Mouse (Mus musculus) kidney, embryonic 15.5 days (tissue): ENCODE results near the gene Dcdc2b. TPM values are rescaled to one million over a fixed set of nuclear protein-coding genes. Genes with fewer than 3 reads are reported as not detected.

Experiments
- ATAC-seq: fragments of 200-750 bp; cut with Nextera tagmentation; replicated peaks from 2 replicates; pipeline ENCODE4 v1.8.0; 2017; ENCODE audit warnings: moderate TSS enrichment; ENCODE audit not compliant: low FRiP score
- H3K27ac ChIP-seq: fragments of 300-500 bp; sonication (generic); 2 replicates; pipeline ENCODE4 v1.5.1; 2015; ENCODE audit warnings: mild to moderate bottlenecking, inconsistent platforms
- H3K27me3 ChIP-seq: fragments of 300-500 bp; sonication (generic); 2 replicates; pipeline ENCODE4 v1.6.1; 2015; ENCODE audit warnings: inconsistent platforms
- H3K36me3 ChIP-seq: fragments of 300-500 bp; sonication (generic); 2 replicates; pipeline ENCODE4 v1.6.1; 2015; ENCODE audit warnings: inconsistent platforms
- H3K4me1 ChIP-seq: fragments of 300-500 bp; sonication (generic); 2 replicates; pipeline ENCODE4 v1.6.1; 2015; ENCODE audit warnings: inconsistent platforms
- H3K4me2 ChIP-seq: fragments of 300-500 bp; sonication (generic); 2 replicates; pipeline ENCODE4 v1.6.1; 2015; ENCODE audit warnings: moderate library complexity, mild to moderate bottlenecking, inconsistent platforms
- H3K4me3 ChIP-seq: fragments of 300-500 bp; sonication (generic); replicated peaks from 2 replicates; pipeline ENCODE4 v1.5.1; 2015; ENCODE audit warnings: mild to moderate bottlenecking, inconsistent platforms
- H3K9ac ChIP-seq: fragments of 300-500 bp; sonication (generic); 2 replicates; pipeline ENCODE4 v1.6.1; 2015; ENCODE audit warnings: mild to moderate bottlenecking, inconsistent platforms
- H3K9me3 ChIP-seq: fragments of 300-500 bp; sonication (generic); replicated peaks from 2 replicates; pipeline ENCODE4 v1.6.1; 2016; ENCODE audit warnings: inconsistent platforms
- WGBS: fragments of 180-500 bp; shearing (Covaris S2); methylation state at CpG from one replicate; pipeline ENCODE4 v1.1.7; 2015; ENCODE audit warnings: mixed read lengths; 5-methylcytosine and 5-hydroxymethylcytosine counted together
- polyA plus RNA-seq: library from polyadenylated mRNA; unstranded; fragments of >200 nt; fragmentation: Nextera tagmentation; extraction: Ambion mirVana; gene quantifications from 2 replicates; pipeline ENCODE4 v1.2.1, GENCODE M21; 2015

Gene Dcdc2b
- polyA plus RNA-seq, 1 experiment from 2014 or later, result 2.4 TPM

DNA sequence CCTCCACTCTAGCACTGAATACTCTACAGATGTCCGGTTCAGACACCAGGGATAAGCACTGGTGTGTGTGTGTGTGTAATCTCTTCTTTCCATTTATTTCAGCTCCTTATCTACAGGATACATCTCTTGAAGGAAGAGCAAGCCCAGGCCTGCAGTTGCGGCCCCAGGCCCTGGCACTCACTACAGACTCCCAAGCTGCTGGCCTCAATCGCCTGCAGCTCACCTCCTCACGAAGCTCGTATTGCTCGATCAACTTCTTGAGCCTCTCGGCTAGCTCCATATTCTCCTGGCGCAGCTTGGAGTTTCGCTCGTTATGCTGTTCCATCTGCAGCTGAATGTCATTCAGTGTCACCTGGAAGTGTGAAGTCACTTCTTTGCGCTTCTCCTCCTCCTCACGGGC is 17.8 kb upstream of the Dcdc2b start:
- no peaks in the 10 kb centered on the region for H3K9me3 ChIP-seq
- H3K4me1 ChIP-seq, result peaks cover 5% of the 10 kb centered on the region; the same call in 1 of the 2 replicates
- H3K4me3 ChIP-seq, result no peak overlapping the region
- no peak overlapping the region for H3K4me2 ChIP-seq
- 89% methylated on average over 12 of the region's 12 CpGs for WGBS
- no peak overlapping the region for H3K27ac ChIP-seq
- peaks cover 100% of the 10 kb centered on the region for H3K36me3 ChIP-seq
- no peaks in the 10 kb centered on the region for H3K27me3 ChIP-seq
- no peak overlapping the region for H3K9ac ChIP-seq
- no peak for ATAC-seq

DNA sequence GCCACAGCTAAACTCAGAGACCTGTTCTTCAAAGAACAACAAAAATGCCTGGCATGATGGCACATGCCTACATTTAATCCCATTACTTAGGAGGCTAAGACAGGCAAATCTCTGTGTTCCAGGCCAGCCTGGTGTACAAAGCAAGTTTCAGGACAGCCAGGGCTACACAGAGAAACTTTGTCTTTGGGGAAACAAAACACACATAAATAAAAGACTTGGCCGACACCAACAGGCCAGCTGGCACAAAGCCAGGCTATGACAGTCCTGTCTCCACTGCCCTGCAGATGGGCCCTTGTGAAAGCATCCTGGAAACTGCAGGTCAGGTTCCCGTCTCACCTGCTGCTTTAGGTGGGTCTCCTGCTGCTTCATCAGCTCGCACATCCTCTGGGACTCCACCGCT is 16.9 kb upstream of the Dcdc2b start:
- Histone ChIP-seq H3K9me3 (no peaks in the 10 kb centered on the region), H3K4me3 (no peak overlapping the region), H3K27ac (no peak overlapping the region), H3K4me2 (no peak overlapping the region), H3K4me1 (peaks cover 9% of the 10 kb centered on the region; the same call in 1 of the 2 replicates), H3K27me3 (no peaks in the 10 kb centered on the region), H3K9ac (no peak overlapping the region), H3K36me3 (peaks cover 99% of the 10 kb centered on the region)
- 72% methylated on average over 4 of the region's 4 CpGs for WGBS
- no peak for ATAC-seq

DNA sequence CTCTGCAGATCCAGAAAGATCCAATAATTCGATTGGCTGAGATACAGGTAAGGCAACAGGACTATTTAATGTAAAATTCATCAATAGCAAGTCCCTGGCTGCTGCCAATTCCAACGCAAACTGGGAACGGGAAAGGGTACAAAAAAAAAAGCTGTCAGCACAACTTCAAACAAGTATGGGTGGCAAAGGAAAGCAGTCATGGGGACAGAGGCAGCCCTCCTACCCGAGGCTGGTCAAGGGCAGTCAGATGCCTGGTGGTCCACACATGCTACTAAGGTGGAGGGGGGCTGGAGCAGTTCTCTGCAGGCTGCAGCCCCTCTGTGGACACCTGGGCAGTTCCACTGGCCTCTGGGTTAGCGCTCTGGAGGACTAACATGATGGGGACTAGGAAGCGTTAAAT is 12.0 kb upstream of the Dcdc2b start:
- Histone ChIP-seq H3K27me3 (no peaks in the 10 kb centered on the region), H3K27ac (no peak overlapping the region), H3K4me1 (peaks cover 32% of the 10 kb centered on the region), H3K9me3 (no peaks in the 10 kb centered on the region), H3K9ac (no peak overlapping the region), H3K36me3 (peaks cover 56% of the 10 kb centered on the region), H3K4me3 (no peak overlapping the region), H3K4me2 (no peak overlapping the region)
- no peak for ATAC-seq
- WGBS, result 77% methylated on average over 6 of the region's 6 CpGs

DNA sequence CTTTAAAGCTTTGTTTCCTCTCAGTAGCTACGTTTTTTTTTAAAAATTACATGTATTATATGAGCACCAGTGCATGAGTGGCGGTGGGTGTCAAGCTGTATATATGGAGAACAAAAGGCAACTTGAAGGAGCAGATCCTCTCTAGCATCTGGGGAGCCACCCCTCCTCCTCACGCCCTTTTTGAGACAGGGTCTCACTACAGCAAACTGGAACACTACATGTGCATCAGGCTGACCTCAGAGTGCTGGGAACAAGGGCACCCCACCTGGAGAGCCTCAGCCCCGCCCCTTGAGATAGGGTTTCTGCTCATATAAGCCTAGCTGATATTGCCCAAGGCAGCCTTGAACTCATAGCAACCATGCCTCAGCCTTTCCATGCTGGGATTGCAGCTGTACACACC is 11.4 kb upstream of the Dcdc2b start:
- Histone ChIP-seq H3K9me3 (no peaks in the 10 kb centered on the region), H3K4me2 (peak overlapping the region; percentile 81), H3K4me3 (no peak overlapping the region), H3K27ac (peak overlapping the region; percentile 93), H3K27me3 (no peaks in the 10 kb centered on the region), H3K36me3 (peaks cover 51% of the 10 kb centered on the region), H3K4me1 (peaks cover 35% of the 10 kb centered on the region), H3K9ac (no peak overlapping the region)
- WGBS, result 47% methylated on average over 4 of the region's 4 CpGs
- no peak for ATAC-seq

DNA sequence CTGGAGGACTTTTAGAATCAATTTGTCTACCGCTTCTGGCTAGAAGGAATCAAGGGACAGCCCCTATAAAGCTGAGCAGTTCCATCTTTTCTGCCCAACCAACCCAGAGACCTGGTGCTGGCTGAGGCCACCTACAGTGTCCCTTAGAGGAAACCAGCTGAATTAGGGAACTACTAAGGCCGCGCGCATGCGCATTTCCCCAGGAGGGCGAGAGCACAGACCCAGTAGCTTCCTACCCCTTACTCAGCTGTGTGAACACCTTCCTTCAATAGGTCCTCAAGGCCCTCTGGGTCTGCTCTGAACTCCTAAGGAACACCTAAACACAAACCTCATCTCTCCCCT is 10.9 kb upstream of the Dcdc2b start:
- no peaks in the 10 kb centered on the region for H3K9me3 ChIP-seq
- peak overlapping the region; percentile 54 for H3K9ac ChIP-seq
- peaks cover 35% of the 10 kb centered on the region for H3K4me1 ChIP-seq
- H3K36me3 ChIP-seq, result peaks cover 46% of the 10 kb centered on the region
- H3K27ac ChIP-seq, result peak overlapping the region; percentile 93
- WGBS, result 0% methylated on average over 6 of the region's 6 CpGs
- no peaks in the 10 kb centered on the region for H3K27me3 ChIP-seq
- ATAC-seq, result peak; percentile 20; the same call in 1 of the 2 replicates
- H3K4me3 ChIP-seq, result peak overlapping the region; percentile 73
- peak overlapping the region; percentile 81 for H3K4me2 ChIP-seq

DNA sequence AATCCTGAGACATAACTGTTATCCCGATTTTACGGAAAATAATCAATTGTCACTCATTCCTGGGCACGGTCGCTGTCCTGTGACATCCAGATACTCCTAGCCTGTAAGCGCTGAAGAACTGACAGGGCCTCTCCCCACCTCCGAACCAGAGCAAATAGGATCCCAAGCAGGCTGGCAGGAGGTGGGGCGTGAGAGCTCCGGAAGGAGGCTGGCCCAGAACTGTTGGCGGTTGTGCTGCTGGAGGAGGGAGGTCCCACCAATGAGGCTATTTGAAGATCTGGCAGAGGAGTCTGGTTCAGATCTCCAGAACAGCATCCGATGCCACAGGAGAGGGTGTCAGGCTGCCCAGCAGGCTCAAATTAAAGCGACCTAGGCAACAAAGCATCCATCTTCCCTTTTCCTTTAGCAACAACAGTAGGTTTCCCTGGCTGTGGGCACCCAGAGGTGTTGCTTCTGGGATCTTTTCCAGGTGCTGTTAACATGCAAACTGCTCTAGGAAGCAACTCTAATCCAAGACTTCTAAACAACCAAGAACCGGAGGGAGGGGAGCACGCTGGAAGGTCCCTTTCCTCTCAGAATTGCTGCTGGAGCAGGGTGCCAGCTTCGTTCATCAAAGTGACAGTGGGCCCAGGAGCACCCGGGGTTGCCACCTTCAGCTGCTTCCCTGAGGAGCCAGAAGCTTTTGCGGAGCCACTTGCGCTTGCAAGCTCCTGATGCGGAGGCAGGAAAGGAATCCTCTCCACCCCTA is 10.4 kb upstream of the Dcdc2b start:
- H3K4me2 ChIP-seq, result peak overlapping the region; percentile 81
- peak; percentile 92 for ATAC-seq
- H3K27ac ChIP-seq, result peak overlapping the region; percentile 93
- peaks cover 40% of the 10 kb centered on the region for H3K36me3 ChIP-seq
- H3K9me3 ChIP-seq, result no peaks in the 10 kb centered on the region
- peak overlapping the region; percentile 76 for H3K9ac ChIP-seq
- no peaks in the 10 kb centered on the region for H3K27me3 ChIP-seq
- peaks cover 35% of the 10 kb centered on the region for H3K4me1 ChIP-seq
- H3K4me3 ChIP-seq, result peak overlapping the region; percentile 73
- WGBS, result under 1% methylated on average over 18 of the region's 18 CpGs

DNA sequence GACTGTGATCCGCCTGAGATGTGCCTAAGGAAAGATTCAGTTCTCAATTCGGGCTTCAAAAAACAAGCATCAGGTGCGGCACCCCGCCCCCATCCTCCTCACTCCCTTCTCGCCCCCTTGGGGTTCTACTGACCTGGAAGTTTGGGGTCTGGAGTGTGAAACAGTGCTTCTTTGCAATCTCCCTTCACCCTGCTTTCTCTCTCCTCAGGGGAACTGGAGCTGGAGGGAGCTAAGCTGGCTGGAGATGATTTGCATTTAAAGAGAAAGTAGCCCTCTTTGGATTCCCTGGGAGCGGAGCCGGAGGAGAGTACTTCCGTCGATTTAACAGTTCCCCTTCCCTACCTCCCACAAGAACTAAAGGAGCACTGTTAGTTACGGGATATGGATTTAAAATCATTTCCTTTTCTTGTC is 9.6 kb upstream of the Dcdc2b start, which contains the start of gene Ccdc28b:
Ccdc28b (minus strand) TSS at position 267 of the 411 bp plus-strand sequence.
- Histone ChIP-seq H3K27ac (peak within 1 kb of the TSS; percentile 93), H3K4me1 (peaks cover 39% of the 10 kb centered on the region), H3K36me3 (peaks cover 33% of the 10 kb centered on the region), H3K4me3 (peak within 1 kb of the TSS; percentile 73), H3K9ac (peak within 1 kb of the TSS; percentile 76), H3K27me3 (no peaks in the 10 kb centered on the region), H3K4me2 (peak within 1 kb of the TSS; percentile 81), H3K9me3 (no peaks in the 10 kb centered on the region)
- ATAC-seq, result peak; percentile 9; the same call in 1 of the 2 replicates
- 0% methylated on average over 10 of the region's 10 CpGs for WGBS

DNA sequence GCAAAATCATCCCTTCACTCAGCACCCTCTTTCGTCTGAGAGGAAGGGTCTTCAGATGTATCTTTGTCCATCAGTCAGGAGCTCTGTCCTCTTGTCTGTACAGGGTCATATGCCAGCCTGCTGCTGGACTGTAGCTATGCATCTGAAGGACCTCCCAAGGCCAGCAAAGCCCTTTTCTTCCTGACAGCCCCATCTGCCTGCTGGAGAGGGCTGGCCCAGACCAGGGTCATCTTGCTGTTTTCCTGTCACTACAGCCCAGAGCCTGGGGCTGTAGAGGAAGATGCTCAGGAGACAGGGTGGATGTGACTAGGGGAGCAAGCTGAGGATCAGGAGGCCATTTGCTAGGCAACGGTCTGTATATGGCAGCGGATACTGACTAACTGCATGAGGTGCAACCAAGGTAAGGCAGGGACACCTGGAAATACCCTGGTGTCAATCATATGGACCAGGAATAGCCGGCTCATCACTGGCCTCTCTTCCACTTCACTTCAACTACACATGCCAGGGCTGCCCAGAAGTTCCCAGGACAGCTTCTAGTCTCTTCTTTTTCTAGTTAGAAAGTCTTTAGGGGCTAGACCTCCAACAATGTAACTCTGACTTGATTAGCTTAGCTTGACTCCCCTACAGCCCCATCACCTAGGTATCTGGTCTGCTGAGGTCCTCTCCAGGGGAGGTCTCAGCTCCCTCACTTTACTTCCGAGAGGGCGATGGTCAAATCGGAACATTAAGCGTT is 8.9 kb upstream of the Dcdc2b start:
- peak overlapping the region; percentile 76 for H3K9ac ChIP-seq
- H3K27ac ChIP-seq, result peak overlapping the region; percentile 93
- H3K27me3 ChIP-seq, result no peaks in the 10 kb centered on the region
- H3K36me3 ChIP-seq, result peaks cover 26% of the 10 kb centered on the region
- peaks cover 46% of the 10 kb centered on the region for H3K4me1 ChIP-seq
- 19% methylated on average over 8 of the region's 8 CpGs for WGBS
- ATAC-seq, result no peak
- H3K9me3 ChIP-seq, result no peaks in the 10 kb centered on the region
- H3K4me2 ChIP-seq, result peak overlapping the region; percentile 81
- H3K4me3 ChIP-seq, result peak overlapping the region; percentile 73

DNA sequence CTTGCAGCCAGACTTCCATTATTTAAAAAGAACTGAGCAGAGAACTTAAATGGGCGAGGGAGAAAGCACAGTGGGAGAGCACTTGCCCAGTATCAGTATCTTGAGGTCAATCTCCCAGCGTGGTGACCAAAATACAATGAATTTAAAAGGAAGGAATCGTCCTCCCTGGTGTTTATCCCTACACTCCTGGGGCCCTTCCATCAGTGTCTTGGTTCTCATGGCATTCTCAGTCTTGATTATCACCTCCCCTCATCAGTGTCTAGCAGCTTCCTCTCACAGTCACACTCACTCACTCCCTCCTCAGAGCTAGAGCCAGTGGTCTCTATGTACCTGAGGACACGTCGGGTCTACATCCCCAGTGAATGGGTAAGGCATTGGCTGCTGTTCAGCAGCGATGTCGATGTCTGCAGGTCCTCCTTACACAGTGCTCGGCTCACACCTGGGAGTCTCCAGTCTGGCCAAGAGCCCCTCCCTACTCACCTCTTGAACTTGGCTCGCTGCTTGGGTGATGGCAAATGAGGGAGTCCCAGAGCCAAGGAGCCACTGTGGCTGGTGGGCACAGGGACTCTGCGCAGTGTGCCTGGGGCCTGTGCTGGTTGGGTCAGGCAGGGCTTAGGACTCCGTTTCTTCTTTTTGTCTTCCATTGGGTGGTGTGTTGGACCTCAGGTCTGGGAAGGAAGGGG is 8.2 kb upstream of the Dcdc2b start:
- peak overlapping the region; percentile 76 for H3K9ac ChIP-seq
- peaks cover 22% of the 10 kb centered on the region for H3K36me3 ChIP-seq
- 75% methylated on average over 11 of the region's 11 CpGs for WGBS
- H3K27ac ChIP-seq, result peak overlapping the region; percentile 51
- no peaks in the 10 kb centered on the region for H3K27me3 ChIP-seq
- no peaks in the 10 kb centered on the region for H3K9me3 ChIP-seq
- H3K4me2 ChIP-seq, result peak overlapping the region; percentile 81
- ATAC-seq, result no peak
- H3K4me1 ChIP-seq, result peaks cover 53% of the 10 kb centered on the region
- peak overlapping the region; percentile 73 for H3K4me3 ChIP-seq

DNA sequence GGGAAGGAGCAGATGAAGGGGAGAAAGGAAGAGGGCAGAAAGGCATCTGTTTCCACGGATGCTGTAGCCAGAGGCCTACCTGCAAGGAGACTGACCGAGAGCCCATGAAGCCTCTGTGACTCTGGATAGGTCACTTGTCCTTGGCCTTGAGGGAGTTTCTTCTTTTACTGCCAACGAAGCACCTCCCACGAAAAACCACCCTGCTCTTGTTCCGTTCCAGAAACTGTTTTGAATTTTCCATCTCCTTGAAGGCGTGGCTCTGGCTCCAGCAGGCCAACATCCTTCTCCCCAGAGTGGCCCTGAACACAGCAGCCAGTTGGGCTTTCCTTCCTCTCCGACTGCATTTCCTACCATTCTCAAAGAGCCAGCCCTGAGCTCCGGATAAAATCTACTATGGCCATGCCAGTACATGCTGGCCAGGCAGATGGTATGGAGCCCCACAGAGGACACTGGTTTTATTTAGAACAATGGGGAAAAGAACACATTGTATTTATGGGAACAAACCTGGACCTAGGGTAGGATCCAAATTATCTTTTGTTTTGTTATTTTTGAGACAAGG is 7.3 kb upstream of the Dcdc2b start:
- 71% methylated on average over 8 of the region's 8 CpGs for WGBS
- Histone ChIP-seq H3K36me3 (peaks cover 22% of the 10 kb centered on the region), H3K4me1 (peaks cover 56% of the 10 kb centered on the region), H3K4me3 (0 out of 2 replicates have a peak overlapping the region, but pooled peaks have one; percentile 3), H3K9me3 (no peaks in the 10 kb centered on the region), H3K9ac (no peak overlapping the region), H3K27ac (peak overlapping the region; percentile 57), H3K27me3 (no peaks in the 10 kb centered on the region), H3K4me2 (0 out of 2 replicates have a peak overlapping the region, but pooled peaks have one; percentile 11)
- ATAC-seq, result no peak

DNA sequence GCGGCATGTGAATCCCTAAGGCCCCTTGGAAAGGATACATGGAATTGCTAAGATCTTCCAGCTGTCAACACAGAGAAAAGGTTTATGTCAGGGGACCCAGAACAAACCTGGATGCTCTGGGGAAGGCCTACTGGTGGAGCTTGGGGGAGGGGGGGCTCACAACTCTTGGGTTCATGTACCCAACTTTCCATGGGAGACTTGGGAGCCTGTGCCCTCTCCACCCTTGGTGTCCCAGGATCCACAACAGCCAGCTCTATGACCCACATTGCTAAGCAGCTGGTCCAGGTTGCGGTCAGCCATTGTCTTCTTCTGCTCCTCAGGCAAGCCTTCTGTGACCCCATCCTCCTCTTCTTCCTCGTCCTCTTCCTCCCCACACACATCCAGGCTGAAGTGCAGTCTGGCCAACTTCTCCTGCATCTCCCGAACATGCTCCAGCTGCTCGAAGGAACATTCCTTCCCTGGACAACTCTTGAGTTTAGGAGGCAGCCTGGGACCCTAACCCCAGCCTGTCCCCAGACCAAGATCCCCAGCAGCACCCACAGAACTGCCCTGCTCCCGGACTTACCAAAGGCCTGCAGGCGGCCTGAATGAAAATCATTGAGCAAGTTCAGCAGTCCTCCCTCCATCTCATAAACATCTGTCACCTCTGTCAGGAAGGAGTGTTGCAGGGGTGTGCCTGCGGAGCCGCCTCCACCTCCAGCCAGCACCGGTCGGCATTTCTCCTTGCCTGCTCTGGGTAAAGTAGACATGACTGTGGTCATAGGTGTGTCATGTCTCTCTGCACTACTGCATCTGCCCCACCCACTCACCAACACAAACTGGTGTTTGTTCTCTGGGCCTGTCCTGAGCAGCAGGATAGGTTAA is 6.6 kb upstream of the Dcdc2b start:
- Histone ChIP-seq H3K9me3 (no peaks in the 10 kb centered on the region), H3K4me3 (0 out of 2 replicates have a peak overlapping the region, but pooled peaks have one; percentile 3), H3K36me3 (peaks cover 22% of the 10 kb centered on the region), H3K4me2 (peak overlapping the region; percentile 11; the same call in 1 of the 2 replicates), H3K4me1 (peaks cover 51% of the 10 kb centered on the region), H3K27me3 (no peaks in the 10 kb centered on the region), H3K9ac (no peak overlapping the region), H3K27ac (peak overlapping the region; percentile 57)
- no peak for ATAC-seq
- WGBS, result 83% methylated on average over 11 of the region's 11 CpGs
